Mouse (Mus musculus) forebrain, embryonic 12.5 days (tissue): ENCODE data around the gene Tead3. TPM values are rescaled to one million over a fixed set of nuclear protein-coding genes. Genes with fewer than 3 reads are reported as not detected.
"Not testable (repeated sequence)": the region's sequence is repeated elsewhere in the genome, so short reads cannot be mapped to it uniquely, and the experiment has no call there.

Experiments
- ATAC-seq: fragments of 200-750 bp; cut with Nextera tagmentation; 2 replicates; pipeline ENCODE4 v1.8.0; 2017; ENCODE audit warnings: moderate TSS enrichment; ENCODE audit not compliant: low FRiP score
- H3K27ac ChIP-seq: fragments of 300-500 bp; sonication (generic); 2 replicates; pipeline ENCODE4 v1.5.1; 2016; ENCODE audit warnings: mild to moderate bottlenecking
- H3K27me3 ChIP-seq: fragments of 300-500 bp; sonication (generic); 2 replicates; pipeline ENCODE4 v1.6.1; 2016; ENCODE audit warnings: mild to moderate bottlenecking
- H3K36me3 ChIP-seq: fragments of 300-500 bp; sonication (generic); replicated peaks from 2 replicates; pipeline ENCODE4 v1.6.1; 2016; ENCODE audit warnings: mild to moderate bottlenecking
- H3K4me1 ChIP-seq: fragments of 300-500 bp; sonication (generic); 2 replicates; pipeline ENCODE4 v1.6.1; 2016
- H3K4me2 ChIP-seq: fragments of 300-500 bp; sonication (generic); 2 replicates; pipeline ENCODE4 v1.6.1; 2016; ENCODE audit warnings: mild to moderate bottlenecking, moderate library complexity
- H3K4me3 ChIP-seq: fragments of 300-500 bp; sonication (generic); replicated peaks from 2 replicates; pipeline ENCODE4 v1.5.1; 2016; ENCODE audit warnings: mild to moderate bottlenecking
- H3K9ac ChIP-seq: fragments of 300-500 bp; sonication (generic); 2 replicates; pipeline ENCODE4 v1.6.1; 2016; ENCODE audit warnings: mild to moderate bottlenecking
- H3K9me3 ChIP-seq: fragments of 300-500 bp; sonication (generic); 2 replicates; pipeline ENCODE4 v1.6.1; 2016
- WGBS: fragments of 180-500 bp; shearing (Covaris S2); methylation state at CpG from one replicate; pipeline ENCODE4 v1.1.7; 2016; 5-methylcytosine and 5-hydroxymethylcytosine counted together
- polyA plus RNA-seq: library from polyadenylated mRNA; unstranded; fragments of >200 nt; fragmentation: Nextera tagmentation; extraction: Ambion mirVana; gene quantifications from 2 replicates; pipeline ENCODE4 v1.2.1, GENCODE M21; 2016

Tead3 gene
- polyA plus RNA-seq, 1 experiment from 2014 or later = 5.1 TPM

GRCm38 (mm10) chr17:28335267-28335666, 15.3 kb downstream of the Tead3 start:
- Histone ChIP-seq H3K9ac (no peak overlapping the region), H3K4me1 (peaks cover 9% of the 10 kb centered on the region), H3K27me3 (no peaks in the 10 kb centered on the region), H3K9me3 (no peaks in the 10 kb centered on the region), H3K4me3 (no peak overlapping the region), H3K36me3 (peaks cover 33% of the 10 kb centered on the region), H3K27ac (no peak overlapping the region), H3K4me2 (no peak overlapping the region)
- 79% methylated on average over 10 of the region's 10 CpGs for WGBS
- no peak for ATAC-seq

- Histone ChIP-seq H3K36me3 (peaks cover 35% of the 10 kb centered on the region), H3K4me1 (peaks cover 23% of the 10 kb centered on the region), H3K4me3 (no peak overlapping the region), H3K4me2 (no peak overlapping the region), H3K27me3 (no peaks in the 10 kb centered on the region), H3K9ac (no peak overlapping the region), H3K9me3 (no peaks in the 10 kb centered on the region), H3K27ac (peak overlapping the region; percentile 36; the same call in 1 of the 2 replicates)
- WGBS = 58% methylated on average over 31 of the region's 31 CpGs
- no peak for ATAC-seq
Measured at GRCm38 (mm10) chr17:28332915-28333546, 17.6 kb downstream of the Tead3 start.

GRCm38 (mm10) chr17:28332113-28332914, 18.3 kb downstream of the Tead3 start:
- no peak overlapping the region for H3K9ac ChIP-seq
- ATAC-seq = no peak
- peaks cover 35% of the 10 kb centered on the region for H3K36me3 ChIP-seq
- no peaks in the 10 kb centered on the region for H3K27me3 ChIP-seq
- H3K27ac ChIP-seq = peak overlapping the region; percentile 25; the same call in 1 of the 2 replicates
- H3K4me3 ChIP-seq = no peak overlapping the region
- no peak overlapping the region for H3K4me2 ChIP-seq
- no peaks in the 10 kb centered on the region for H3K9me3 ChIP-seq
- H3K4me1 ChIP-seq = peaks cover 30% of the 10 kb centered on the region
- WGBS = 49% methylated on average over 13 of the region's 13 CpGs

GRCm38 (mm10) chr17:28331241-28332112, 19.1 kb downstream of the Tead3 start:
- Histone ChIP-seq H3K4me1 (peaks cover 30% of the 10 kb centered on the region), H3K4me3 (no peak overlapping the region), H3K9ac (no peak overlapping the region), H3K9me3 (no peaks in the 10 kb centered on the region), H3K36me3 (peaks cover 36% of the 10 kb centered on the region), H3K27ac (peak overlapping the region; percentile 25; the same call in 1 of the 2 replicates), H3K27me3 (no peaks in the 10 kb centered on the region), H3K4me2 (no peak overlapping the region)
- ATAC-seq = no peak
- WGBS = 41% methylated on average over 5 of the region's 7 CpGs

GRCm38 (mm10) chr17:28330590-28330989, 20.0 kb downstream of the Tead3 start:
- Histone ChIP-seq H3K4me1 (peaks cover 30% of the 10 kb centered on the region), H3K36me3 (peaks cover 38% of the 10 kb centered on the region)
- ATAC-seq, H3K9me3 ChIP-seq, H3K27ac ChIP-seq, H3K4me3 ChIP-seq, H3K9ac ChIP-seq, H3K4me2 ChIP-seq, H3K27me3 ChIP-seq: not testable (repeated sequence)
- WGBS = 78% methylated on average over 8 of the region's 8 CpGs

- ATAC-seq = no peak
Measured at GRCm38 (mm10) chr17:28330232-28330546, 20.4 kb downstream of the Tead3 start.

GRCm38 (mm10) chr17:28329503-28330231, 20.9 kb downstream of the Tead3 start:
- Histone ChIP-seq H3K4me3 (peak overlapping the region; percentile 90), H3K4me2 (peak overlapping the region; percentile 87), H3K4me1 (peaks cover 30% of the 10 kb centered on the region), H3K9ac (peak overlapping the region; percentile 99), H3K36me3 (peaks cover 34% of the 10 kb centered on the region), H3K9me3 (peaks cover under 1% of the 10 kb centered on the region; the same call in 1 of the 2 replicates), H3K27ac (peak overlapping the region; percentile 96), H3K27me3 (no peaks in the 10 kb centered on the region)
- 8% methylated on average over 4 of the region's 4 CpGs for WGBS
- no peak for ATAC-seq

More at GRCm38 (mm10) chr17:28330232-28330546, 20.4 kb downstream of the Tead3 start:
- peak overlapping the region; percentile 99 for H3K9ac ChIP-seq
- peaks cover 30% of the 10 kb centered on the region for H3K4me1 ChIP-seq
- no peaks in the 10 kb centered on the region for H3K27me3 ChIP-seq
- H3K27ac ChIP-seq = 0 out of 2 replicates have a peak overlapping the region, but pooled peaks have one; percentile 47
- WGBS = 57% methylated on average over 2 of the region's 2 CpGs
- H3K4me3 ChIP-seq = peak overlapping the region; percentile 90
- no peaks in the 10 kb centered on the region for H3K9me3 ChIP-seq
- H3K36me3 ChIP-seq = peaks cover 38% of the 10 kb centered on the region
- peak overlapping the region; percentile 87 for H3K4me2 ChIP-seq

GRCm38 (mm10) chr17:28328946-28329345, 21.7 kb downstream of the Tead3 start:
- Histone ChIP-seq H3K36me3 (peaks cover 41% of the 10 kb centered on the region), H3K4me1 (peaks cover 30% of the 10 kb centered on the region)
- WGBS = under 1% methylated on average over 25 of the region's 25 CpGs

GRCm38 (mm10) chr17:28328366-28328928, 22.2 kb downstream of the Tead3 start, which contains the start of gene Rpl10a:
Gene Rpl10a, plus strand, starts transcription at chr17:28328471.
- peak; percentile 92 for ATAC-seq
- no peaks in the 10 kb centered on the region for H3K27me3 ChIP-seq
- H3K4me1 ChIP-seq = peaks cover 27% of the 10 kb centered on the region
- H3K27ac ChIP-seq = peak within 1 kb of the TSS; percentile 96
- peak within 1 kb of the TSS; percentile 99 for H3K9ac ChIP-seq
- peak within 1 kb of the TSS; percentile 87 for H3K4me2 ChIP-seq
- peak within 1 kb of the TSS; percentile 90 for H3K4me3 ChIP-seq
- H3K9me3 ChIP-seq = peaks cover 6% of the 10 kb centered on the region; the same call in 1 of the 2 replicates
- peaks cover 44% of the 10 kb centered on the region for H3K36me3 ChIP-seq
- WGBS = under 1% methylated on average over 67 of the region's 67 CpGs

More at GRCm38 (mm10) chr17:28328946-28329345, 21.7 kb downstream of the Tead3 start:
- Histone ChIP-seq H3K9me3 (peaks cover 6% of the 10 kb centered on the region; the same call in 1 of the 2 replicates), H3K27me3 (no peaks in the 10 kb centered on the region), H3K4me3 (peak overlapping the region; percentile 90), H3K27ac (peak overlapping the region; percentile 96), H3K9ac (peak overlapping the region; percentile 99), H3K4me2 (peak overlapping the region; percentile 87)
- ATAC-seq = peak; percentile 9

- peak overlapping the region; percentile 99 for H3K9ac ChIP-seq
- H3K4me2 ChIP-seq = peak overlapping the region; percentile 87
- peaks cover 6% of the 10 kb centered on the region; the same call in 1 of the 2 replicates for H3K9me3 ChIP-seq
- ATAC-seq = peak; percentile 64
- H3K27ac ChIP-seq = peak overlapping the region; percentile 96
- WGBS = 10% methylated on average over 22 of the region's 22 CpGs
- peak overlapping the region; percentile 90 for H3K4me3 ChIP-seq
- H3K27me3 ChIP-seq = no peaks in the 10 kb centered on the region
- H3K36me3 ChIP-seq = peaks cover 44% of the 10 kb centered on the region
- peaks cover 21% of the 10 kb centered on the region for H3K4me1 ChIP-seq
Measured at GRCm38 (mm10) chr17:28327673-28328325, 22.8 kb downstream of the Tead3 start.
